Mouse (Mus musculus) thymus, adult 2 months (tissue): Measurements from ENCODE around the gene Zfyve21. TPM values are rescaled to one million over a fixed set of nuclear protein-coding genes. Genes with fewer than 3 reads are reported as not detected.

Source experiments
- DNase-seq: peaks from one replicate; pipeline ENCODE4 v3.0.0; 2021
- H3K27ac ChIP-seq: fragments of 200-500 bp; 2 replicates; pipeline ENCODE4 v1.5.1; 2012; ENCODE audit warnings: low read length, control low read depth; ENCODE audit not compliant: control insufficient read depth, insufficient read depth
- H3K27me3 ChIP-seq: fragments of 200-500 bp; 2 replicates; pipeline ENCODE4 v1.6.1; 2012; ENCODE audit warnings: mild to moderate bottlenecking, low read length, moderate library complexity, mixed read lengths; ENCODE audit not compliant: control insufficient read depth, insufficient read depth
- H3K36me3 ChIP-seq: fragments of 200-500 bp; 2 replicates; pipeline ENCODE4 v1.6.1; 2012; ENCODE audit warnings: mild to moderate bottlenecking, low read length, moderate library complexity; ENCODE audit not compliant: control insufficient read depth, insufficient read depth
- H3K4me1 ChIP-seq: fragments of 200-500 bp; replicated peaks from 2 replicates; pipeline ENCODE4 v1.6.1; 2012; ENCODE audit warnings: low read length; ENCODE audit not compliant: control insufficient read depth, insufficient read depth
- H3K4me3 ChIP-seq: fragments of 200-500 bp; 2 replicates; pipeline ENCODE4 v1.5.1; 2012; ENCODE audit warnings: mild to moderate bottlenecking, low read length, control low read depth, moderate library complexity; ENCODE audit not compliant: control insufficient read depth, insufficient read depth
- CTCF ChIP-seq: fragments of 200-500 bp; IDR thresholded peaks from 2 replicates; pipeline ENCODE4 v1.5.1; 2012; ENCODE audit warnings: mild to moderate bottlenecking, control low read depth, low read length, moderate library complexity, borderline replicate concordance; ENCODE audit not compliant: control insufficient read depth, poor library complexity, insufficient read depth; ENCODE audit errors: extremely low read depth
- POLR2A ChIP-seq: fragments of 200-500 bp; IDR thresholded peaks from 2 replicates; pipeline ENCODE4 v1.6.1; 2012; ENCODE audit warnings: mild to moderate bottlenecking, low read length, control low read depth, moderate library complexity; ENCODE audit not compliant: control insufficient read depth, poor library complexity, insufficient read depth; ENCODE audit errors: extremely low read depth
- WGBS: fragments of 180-500 bp; shearing (Covaris S2); methylation state at CpG from one replicate; pipeline ENCODE4 v1.1.7; 2018; 5-methylcytosine and 5-hydroxymethylcytosine counted together
- polyA plus RNA-seq: library from polyadenylated mRNA; depleted of rRNA; stranded (reverse); fragments of >200 nt; gene quantifications from 2 replicates; pipeline ENCODE4 v1.2.3, GENCODE M21; 2012

Zfyve21 gene
- polyA plus RNA-seq, 1 experiment, result 46.4 TPM

GRCm38 (mm10) chr12:111833457-111833856, 19.5 kb downstream of the Zfyve21 start:
- H3K27ac ChIP-seq, result no peak overlapping the region
- 94% methylated on average over 10 of the region's 10 CpGs for WGBS
- H3K27me3 ChIP-seq, result no peaks in the 10 kb centered on the region
- DNase-seq, result no peak
- H3K4me3 ChIP-seq, result no peak overlapping the region
- TF ChIP-seq CTCF, result no peak
- no peak for TF ChIP-seq POLR2A
- no peaks in the 10 kb centered on the region for H3K4me1 ChIP-seq
- H3K36me3 ChIP-seq, result peaks cover 60% of the 10 kb centered on the region

GRCm38 (mm10) chr12:111842565-111843433, 28.8 kb downstream of the Zfyve21 start:
- DNase-seq, result no peak
- TF ChIP-seq POLR2A (no peak), CTCF (no peak)
- no peak overlapping the region for H3K4me3 ChIP-seq
- peaks cover 11% of the 10 kb centered on the region; the same call in 1 of the 2 replicates for H3K36me3 ChIP-seq
- no peak overlapping the region for H3K27ac ChIP-seq
- no peaks in the 10 kb centered on the region for H3K27me3 ChIP-seq
- H3K4me1 ChIP-seq, result peaks cover 7% of the 10 kb centered on the region
- WGBS, result 80% methylated on average over 15 of the region's 15 CpGs

- H3K36me3 ChIP-seq, result peaks cover 11% of the 10 kb centered on the region; the same call in 1 of the 2 replicates
- 9% methylated on average over 2 of the region's 2 CpGs for WGBS
- H3K27me3 ChIP-seq, result no peaks in the 10 kb centered on the region
- no peak overlapping the region for H3K4me3 ChIP-seq
- DNase-seq, result no peak
- no peak overlapping the region for H3K27ac ChIP-seq
- peaks cover 7% of the 10 kb centered on the region for H3K4me1 ChIP-seq
- TF ChIP-seq CTCF (no peak), POLR2A (no peak)
These were observed 29.5 kb downstream of the Zfyve21 start for GRCm38 (mm10) chr12:111843470-111843869.

- H3K4me3 ChIP-seq, result no peak overlapping the region
- no peak overlapping the region for H3K27ac ChIP-seq
- DNase-seq, result no peak
- H3K4me1 ChIP-seq, result peaks cover 7% of the 10 kb centered on the region
- 98% methylated on average over 4 of the region's 4 CpGs for WGBS
- peaks cover 3% of the 10 kb centered on the region; the same call in 1 of the 2 replicates for H3K36me3 ChIP-seq
- no peak for TF ChIP-seq POLR2A
- no peak for TF ChIP-seq CTCF
- no peaks in the 10 kb centered on the region for H3K27me3 ChIP-seq
These were observed 32.0 kb downstream of the Zfyve21 start for GRCm38 (mm10) chr12:111845953-111846352.

- DNase-seq, result no peak
- TF ChIP-seq POLR2A (no peak), CTCF (no peak)
- Histone ChIP-seq H3K4me1 (peaks cover 9% of the 10 kb centered on the region), H3K4me3 (no peak overlapping the region), H3K27me3 (no peaks in the 10 kb centered on the region), H3K27ac (no peak overlapping the region), H3K36me3 (peaks cover 3% of the 10 kb centered on the region; the same call in 1 of the 2 replicates)
- 95% methylated on average over 10 of the region's 10 CpGs for WGBS
These were observed 32.8 kb downstream of the Zfyve21 start for GRCm38 (mm10) chr12:111846815-111847214.

GRCm38 (mm10) chr12:111848300-111848798, 34.4 kb downstream of the Zfyve21 start:
- H3K36me3 ChIP-seq, result no peaks in the 10 kb centered on the region
- no peak overlapping the region for H3K27ac ChIP-seq
- no peak for DNase-seq

More at GRCm38 (mm10) chr12:111848300-111848798, 34.4 kb downstream of the Zfyve21 start:
- no peaks in the 10 kb centered on the region for H3K27me3 ChIP-seq
- WGBS, result 97% methylated on average over 9 of the region's 9 CpGs
- peaks cover 10% of the 10 kb centered on the region for H3K4me1 ChIP-seq
- TF ChIP-seq CTCF (no peak), POLR2A (no peak)
- no peak overlapping the region for H3K4me3 ChIP-seq
